Mouse (Mus musculus) midbrain, embryonic 16.5 days (tissue): ENCODE results near the gene Fam168a. TPM values are rescaled to one million over a fixed set of nuclear protein-coding genes. Genes with fewer than 3 reads are reported as not detected.

Source experiments
- ATAC-seq: fragments of 200-750 bp; cut with Nextera tagmentation; 2 replicates; pipeline ENCODE4 v1.8.0; 2017; ENCODE audit warnings: moderate TSS enrichment
- H3K27ac ChIP-seq: fragments of 300-500 bp; sonication (generic); 2 replicates; pipeline ENCODE4 v1.5.1; 2014; ENCODE audit warnings: mild to moderate bottlenecking, low read length, mixed read lengths
- H3K27me3 ChIP-seq: fragments of 300-500 bp; sonication (generic); 2 replicates; pipeline ENCODE4 v1.6.1; 2014; ENCODE audit warnings: low read depth, low read length, mixed read lengths; ENCODE audit not compliant: control insufficient read depth, insufficient read depth
- H3K36me3 ChIP-seq: fragments of 300-500 bp; sonication (generic); 2 replicates; pipeline ENCODE4 v1.6.1; 2014; ENCODE audit warnings: mild to moderate bottlenecking, low read length, moderate library complexity, mixed read lengths; ENCODE audit not compliant: control insufficient read depth, insufficient read depth
- H3K4me1 ChIP-seq: fragments of 300-500 bp; sonication (generic); 2 replicates; pipeline ENCODE4 v1.6.1; 2014; ENCODE audit warnings: mild to moderate bottlenecking, low read length, mixed read lengths; ENCODE audit not compliant: control insufficient read depth, insufficient read depth
- H3K4me2 ChIP-seq: fragments of 300-500 bp; sonication (generic); 2 replicates; pipeline ENCODE4 v1.6.1; 2014; ENCODE audit warnings: mild to moderate bottlenecking, low read length, mixed read lengths
- H3K4me3 ChIP-seq: fragments of 300-500 bp; sonication (generic); 2 replicates; pipeline ENCODE4 v1.5.1; 2014; ENCODE audit warnings: low read depth, mild to moderate bottlenecking, low read length, moderate library complexity, mixed read lengths
- H3K9ac ChIP-seq: fragments of 300-500 bp; sonication (generic); 2 replicates; pipeline ENCODE4 v1.6.1; 2014; ENCODE audit warnings: low read depth, low read length, mixed read lengths
- H3K9me3 ChIP-seq: fragments of 300-500 bp; sonication (generic); replicated peaks from 2 replicates; pipeline ENCODE4 v1.6.1; 2014; ENCODE audit warnings: mild to moderate bottlenecking, low read length, mixed read lengths; ENCODE audit not compliant: control insufficient read depth, poor library complexity, severe bottlenecking
- WGBS: fragments of 180-500 bp; shearing (Covaris S2); extraction: QIAGEN DNeasy Blood & Tissue Kit; methylation state at CpG from one replicate; pipeline ENCODE4 v1.1.7; 2014; 5-methylcytosine and 5-hydroxymethylcytosine counted together
- polyA plus RNA-seq: library from polyadenylated mRNA; unstranded; fragments of >200 nt; fragmentation: Nextera tagmentation; extraction: Ambion mirVana; gene quantifications from 2 replicates; pipeline ENCODE4 v1.2.1, GENCODE M21; 2015

The Fam168a gene
- polyA plus RNA-seq, 1 experiment from 2014 or later: 100 TPM

DNA sequence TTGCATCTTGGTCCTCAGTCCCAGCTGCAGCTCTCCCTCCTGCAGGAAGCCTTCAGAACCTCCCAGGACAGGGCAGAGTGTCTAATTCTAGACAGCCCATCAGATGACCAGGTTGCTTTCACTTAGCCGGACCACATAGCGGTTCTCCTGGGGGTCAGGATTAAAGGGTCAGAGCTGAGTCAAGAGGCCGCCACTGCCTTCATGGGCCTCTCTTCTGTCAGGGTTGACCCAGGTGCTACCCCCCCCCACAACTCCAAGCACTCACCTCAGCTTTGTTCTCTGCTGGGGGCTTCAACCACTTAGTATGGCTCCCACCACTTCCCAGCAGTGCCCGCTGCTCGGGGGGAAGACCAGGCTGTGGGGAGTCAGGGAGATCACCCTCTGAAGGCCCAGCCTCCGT is 140.7 kb downstream of the Fam168a start:
- 73% methylated on average over 6 of the region's 6 CpGs for WGBS
- ATAC-seq: no peak
- no peak overlapping the region for H3K4me3 ChIP-seq

DNA sequence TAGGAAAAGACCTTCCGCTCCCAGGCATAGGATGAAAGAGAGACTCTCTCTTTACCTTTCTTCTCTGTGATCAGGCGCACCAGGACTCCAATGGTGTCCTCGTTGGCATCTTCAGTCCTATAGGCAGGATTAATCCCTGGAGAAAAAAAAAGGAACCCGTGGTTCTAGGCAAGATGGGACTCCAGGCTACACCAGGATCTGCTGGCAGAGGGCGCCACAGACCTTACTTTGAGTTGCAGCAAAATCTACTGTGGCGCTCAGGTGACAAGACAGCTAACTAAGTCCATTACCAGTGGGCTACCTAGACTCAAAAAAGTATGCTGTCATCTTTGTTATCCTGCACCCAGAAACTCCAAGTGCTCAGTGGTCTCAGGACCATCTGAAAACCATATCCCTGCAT is 142.3 kb downstream of the Fam168a start:
- peak overlapping the region; percentile 14; the same call in 1 of the 2 replicates for H3K9ac ChIP-seq
- H3K27ac ChIP-seq: no peak overlapping the region
- no peaks in the 10 kb centered on the region for H3K9me3 ChIP-seq
- H3K4me1 ChIP-seq: no peaks in the 10 kb centered on the region; the same call in 1 of the 2 replicates
- no peak overlapping the region for H3K4me3 ChIP-seq
- H3K4me2 ChIP-seq: no peak overlapping the region
- H3K27me3 ChIP-seq: no peaks in the 10 kb centered on the region
- no peak for ATAC-seq
- WGBS: 24% methylated on average over 6 of the region's 6 CpGs
- no peaks in the 10 kb centered on the region for H3K36me3 ChIP-seq

More for the DNA sequence above, 140.7 kb downstream of the Fam168a start:
- no peaks in the 10 kb centered on the region for H3K27me3 ChIP-seq
- H3K9me3 ChIP-seq: no peaks in the 10 kb centered on the region
- no peak overlapping the region for H3K4me2 ChIP-seq
- 0 out of 2 replicates have a peak, but pooled peaks cover 3% of the 10 kb centered on the region for H3K36me3 ChIP-seq
- no peaks in the 10 kb centered on the region; the same call in 1 of the 2 replicates for H3K4me1 ChIP-seq
- H3K9ac ChIP-seq: no peak overlapping the region
- no peak overlapping the region for H3K27ac ChIP-seq

DNA sequence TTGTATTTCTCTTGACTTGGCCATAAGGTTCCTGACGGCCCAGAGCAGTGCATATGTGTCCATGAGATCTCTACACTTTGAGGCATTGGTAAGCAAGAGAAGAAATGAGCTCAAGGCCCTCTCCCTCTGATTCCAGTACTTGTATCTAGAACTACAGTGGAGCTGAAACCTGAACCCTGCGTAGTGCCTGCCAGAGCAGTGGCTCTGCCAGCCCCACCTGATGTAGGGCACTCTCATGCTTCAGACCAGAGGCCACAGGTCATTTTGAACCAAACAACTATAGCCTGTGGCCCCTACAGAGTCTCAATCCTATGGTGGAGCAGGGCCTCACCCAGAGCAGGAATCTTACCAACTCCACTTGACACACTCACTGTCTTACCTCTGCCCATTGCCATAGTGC is 143.1 kb downstream of the Fam168a start:
- no peak overlapping the region for H3K9ac ChIP-seq
- no peak overlapping the region for H3K4me2 ChIP-seq
- H3K9me3 ChIP-seq: no peaks in the 10 kb centered on the region
- no peak for ATAC-seq
- H3K4me3 ChIP-seq: no peak overlapping the region
- no peaks in the 10 kb centered on the region for H3K27me3 ChIP-seq
- H3K4me1 ChIP-seq: no peaks in the 10 kb centered on the region; the same call in 1 of the 2 replicates
- H3K36me3 ChIP-seq: no peaks in the 10 kb centered on the region
- no peak overlapping the region for H3K27ac ChIP-seq
- 94% methylated on average over 2 of the region's 2 CpGs for WGBS

DNA sequence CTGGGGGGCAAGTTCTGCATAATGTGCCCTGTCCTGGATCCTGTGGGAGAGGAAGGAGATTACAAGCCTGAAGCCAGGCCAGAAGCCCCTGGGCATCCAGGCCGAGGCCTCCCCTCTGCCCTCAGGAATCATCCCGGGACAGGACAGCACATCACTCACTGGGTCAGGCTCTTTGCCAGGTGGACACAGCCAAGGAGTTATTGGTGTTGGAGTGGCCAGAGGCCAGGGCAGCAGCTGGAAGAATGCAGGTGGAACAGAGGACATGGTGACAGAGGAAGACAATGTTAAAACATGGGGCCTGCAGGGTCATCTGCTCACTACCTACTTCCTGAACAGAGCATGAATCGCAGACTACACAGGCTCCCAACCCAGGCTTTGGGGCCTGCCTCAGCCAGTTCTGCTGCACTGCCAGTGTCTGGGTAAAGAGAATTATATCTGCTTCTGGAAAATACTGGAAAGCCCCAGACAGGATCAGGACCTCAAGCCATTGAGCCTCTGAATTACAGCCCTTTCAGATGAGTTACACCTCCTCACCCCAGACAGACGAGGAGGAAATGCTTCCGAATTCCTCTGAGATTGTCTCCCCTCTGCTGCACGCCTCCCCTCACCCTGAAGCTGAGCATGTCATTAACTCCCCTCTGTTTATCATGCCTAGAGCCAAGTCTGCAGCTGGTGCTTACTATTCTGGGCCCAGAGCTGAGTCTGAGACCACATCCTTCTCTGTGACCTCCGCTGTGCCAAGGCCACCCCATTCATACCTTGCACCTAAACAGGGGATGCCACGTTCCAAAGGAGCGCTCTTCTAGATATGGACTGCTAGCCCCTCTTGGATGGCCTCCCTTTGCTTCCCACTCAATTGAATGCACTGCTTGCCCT is 145.3 kb downstream of the Fam168a start:
- no peak for ATAC-seq
- Histone ChIP-seq H3K27me3 (no peaks in the 10 kb centered on the region), H3K9me3 (no peaks in the 10 kb centered on the region), H3K4me2 (no peak overlapping the region), H3K4me3 (no peak overlapping the region), H3K27ac (no peak overlapping the region; the same call in 1 of the 2 replicates), H3K9ac (0 out of 2 replicates have a peak overlapping the region, but pooled peaks have one; percentile 25), H3K4me1 (no peaks in the 10 kb centered on the region; the same call in 1 of the 2 replicates), H3K36me3 (no peaks in the 10 kb centered on the region)
- WGBS: 66% methylated on average over 9 of the region's 9 CpGs

DNA sequence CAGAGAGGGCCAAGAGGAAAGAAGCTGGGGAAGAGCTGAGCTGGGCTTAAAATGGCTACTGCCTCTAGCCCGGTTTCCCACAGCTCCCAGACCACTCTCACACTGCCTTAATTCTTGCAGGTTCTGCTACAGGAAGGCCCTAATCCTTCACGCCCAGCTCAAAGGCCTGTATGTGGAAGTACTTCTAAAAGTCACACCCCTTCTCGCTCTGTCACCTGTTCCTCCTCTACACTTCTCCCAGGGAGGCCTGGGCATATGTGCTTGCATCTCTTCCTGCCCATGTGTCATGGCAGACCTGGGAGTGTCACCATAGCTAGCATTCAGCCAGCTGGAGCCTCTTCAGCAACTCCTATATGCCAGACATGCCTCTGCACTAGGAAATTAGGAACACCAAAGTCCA is 147.0 kb downstream of the Fam168a start:
- WGBS: 79% methylated on average over 3 of the region's 3 CpGs
- Histone ChIP-seq H3K9ac (no peak overlapping the region), H3K4me3 (no peak overlapping the region), H3K4me2 (no peak overlapping the region), H3K27me3 (no peaks in the 10 kb centered on the region), H3K27ac (no peak overlapping the region), H3K9me3 (no peaks in the 10 kb centered on the region), H3K4me1 (no peaks in the 10 kb centered on the region; the same call in 1 of the 2 replicates), H3K36me3 (no peaks in the 10 kb centered on the region)
- no peak for ATAC-seq

DNA sequence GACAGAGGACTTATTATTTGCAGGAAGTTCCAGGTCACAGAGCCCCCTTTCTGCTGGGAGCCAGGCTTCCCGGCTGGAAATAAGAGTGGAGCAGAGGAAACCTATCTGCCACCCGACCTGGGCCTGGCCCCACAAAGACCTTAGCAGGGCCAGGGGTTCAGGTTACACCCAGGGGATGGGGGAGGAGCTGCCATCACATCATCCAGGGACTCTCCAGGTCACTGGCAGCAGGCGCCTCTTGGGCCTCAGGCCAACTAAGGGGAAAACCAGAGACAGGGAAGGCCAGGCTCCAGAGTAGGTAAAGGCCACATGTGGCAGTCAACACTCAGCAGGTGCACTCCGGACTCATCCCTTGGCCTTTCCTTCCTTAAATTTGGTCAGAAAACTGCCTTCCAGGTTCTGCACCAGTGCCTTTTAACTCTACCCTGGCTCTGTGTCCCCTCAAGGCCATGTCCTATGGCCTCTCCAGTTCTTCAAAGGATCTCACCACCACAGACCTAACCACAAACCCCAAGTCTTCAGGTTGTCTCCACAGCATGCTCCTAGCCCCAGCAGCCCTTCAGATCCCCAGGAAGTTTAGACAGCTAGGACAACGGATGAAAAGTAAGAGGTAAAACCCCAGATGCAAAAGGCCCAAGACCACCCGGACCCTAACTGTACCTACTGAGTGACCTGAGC is 147.8 kb downstream of the Fam168a start:
- Histone ChIP-seq H3K4me2 (no peak overlapping the region), H3K9ac (no peak overlapping the region), H3K36me3 (no peaks in the 10 kb centered on the region), H3K4me1 (no peaks in the 10 kb centered on the region; the same call in 1 of the 2 replicates), H3K27ac (no peak overlapping the region), H3K9me3 (no peaks in the 10 kb centered on the region), H3K27me3 (no peaks in the 10 kb centered on the region), H3K4me3 (no peak overlapping the region)
- 55% methylated on average over 6 of the region's 6 CpGs for WGBS
- ATAC-seq: no peak

DNA sequence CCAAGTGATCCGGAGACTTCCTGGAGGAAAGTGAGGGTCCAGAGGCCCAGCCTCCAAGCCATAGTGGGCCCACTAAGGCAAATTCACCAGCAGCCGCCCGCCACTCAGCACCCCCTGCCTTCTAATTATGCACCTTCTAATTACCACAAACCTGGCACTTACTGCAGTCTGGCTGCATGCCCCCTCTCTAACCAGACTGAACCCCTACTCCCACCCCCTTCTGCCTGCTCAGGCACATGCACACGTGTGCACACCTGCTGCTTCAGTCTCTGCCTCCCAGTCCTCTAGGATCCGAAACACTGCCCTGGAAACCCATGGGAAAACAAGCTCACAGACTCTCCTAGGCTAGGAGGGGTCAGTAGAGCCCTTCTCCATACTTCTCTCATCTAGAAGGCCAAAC is 148.4 kb downstream of the Fam168a start:
- no peak overlapping the region for H3K4me2 ChIP-seq
- 69% methylated on average over 5 of the region's 5 CpGs for WGBS
- no peak overlapping the region for H3K4me3 ChIP-seq
- no peaks in the 10 kb centered on the region for H3K27me3 ChIP-seq
- ATAC-seq: no peak
- H3K9me3 ChIP-seq: no peaks in the 10 kb centered on the region
- no peak overlapping the region for H3K9ac ChIP-seq
- H3K4me1 ChIP-seq: no peaks in the 10 kb centered on the region; the same call in 1 of the 2 replicates
- no peak overlapping the region for H3K27ac ChIP-seq
- H3K36me3 ChIP-seq: no peaks in the 10 kb centered on the region

DNA sequence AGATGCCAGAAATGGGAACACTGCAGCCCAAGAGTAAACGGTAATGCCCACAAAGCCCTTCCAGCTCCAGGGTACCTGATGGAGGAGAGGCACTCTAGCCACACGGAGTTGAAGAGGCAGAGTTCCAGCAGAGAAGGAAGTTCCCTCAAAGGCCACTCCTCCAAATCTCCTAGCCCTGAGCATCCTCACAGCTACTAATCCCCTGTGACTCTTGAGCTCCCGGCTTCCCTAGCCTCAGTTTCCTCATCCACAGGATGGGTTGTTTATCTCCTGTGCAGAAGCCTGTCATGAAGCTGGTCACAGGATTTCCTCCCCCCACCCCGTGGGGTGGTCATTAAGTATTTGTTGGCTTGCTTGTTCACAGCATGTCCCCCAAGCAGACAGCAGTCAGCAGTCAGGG is 148.9 kb downstream of the Fam168a start:
- Histone ChIP-seq H3K9me3 (no peaks in the 10 kb centered on the region), H3K4me1 (no peaks in the 10 kb centered on the region; the same call in 1 of the 2 replicates), H3K27ac (no peak overlapping the region), H3K9ac (no peak overlapping the region), H3K36me3 (no peaks in the 10 kb centered on the region), H3K27me3 (no peaks in the 10 kb centered on the region), H3K4me3 (no peak overlapping the region), H3K4me2 (no peak overlapping the region)
- ATAC-seq: no peak
- 51% methylated on average over 4 of the region's 4 CpGs for WGBS
